Mouse (Mus musculus): ENCODE measurements at regions not wholly inside any gene's neighbourhood (a gene's known extent, or its start where the extent isn't known, plus 50 kb on each side); places are given as distances from the start of the nearest gene placed in this dataset.
A peak's percentile ranks its signal among the peaks of the same experiment; 100 is the strongest.

DNA sequence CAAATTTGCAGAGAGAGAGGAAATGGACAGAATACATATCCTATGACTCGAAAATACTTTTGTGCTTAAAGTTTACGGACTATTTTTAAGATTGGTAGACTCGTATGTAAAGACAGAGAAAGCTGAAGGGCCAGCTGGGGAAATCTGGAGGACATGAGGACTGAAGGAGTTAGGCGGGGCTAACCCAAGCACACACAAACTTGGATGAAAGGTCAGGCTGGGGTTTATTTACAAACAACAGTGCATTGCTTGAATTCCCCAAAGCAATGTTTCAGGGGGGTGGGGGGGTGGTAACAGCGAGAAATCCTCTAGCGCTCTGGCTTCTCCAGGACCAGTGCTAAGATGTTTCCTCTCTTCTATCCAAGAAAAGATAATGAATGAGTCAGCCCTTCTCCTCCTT is 68.3 kb downstream of the Ptger2 start:
- peak in 1 of 2 experiments; percentile 44 for DNase-seq

DNA sequence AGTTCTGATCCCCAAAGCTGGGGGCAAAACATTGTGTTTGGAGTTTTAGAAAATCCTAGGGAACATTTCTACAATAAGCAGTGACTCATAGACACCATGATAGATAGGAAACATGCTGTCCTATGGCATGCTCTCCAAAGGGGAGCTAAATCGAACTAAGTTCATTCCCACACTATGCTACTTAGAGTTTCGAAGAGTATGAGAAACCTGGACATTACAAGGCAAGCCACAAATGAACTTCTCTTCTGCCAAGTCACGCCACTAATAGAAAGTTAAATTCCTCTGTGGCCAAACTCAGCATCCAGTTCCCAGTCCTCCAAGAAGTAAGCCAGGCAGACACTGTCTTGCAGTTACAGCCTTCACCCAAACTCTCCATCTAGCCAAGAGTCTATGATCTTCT is 73.7 kb downstream of the Ptger2 start:
- DNase-seq = no peak

DNA sequence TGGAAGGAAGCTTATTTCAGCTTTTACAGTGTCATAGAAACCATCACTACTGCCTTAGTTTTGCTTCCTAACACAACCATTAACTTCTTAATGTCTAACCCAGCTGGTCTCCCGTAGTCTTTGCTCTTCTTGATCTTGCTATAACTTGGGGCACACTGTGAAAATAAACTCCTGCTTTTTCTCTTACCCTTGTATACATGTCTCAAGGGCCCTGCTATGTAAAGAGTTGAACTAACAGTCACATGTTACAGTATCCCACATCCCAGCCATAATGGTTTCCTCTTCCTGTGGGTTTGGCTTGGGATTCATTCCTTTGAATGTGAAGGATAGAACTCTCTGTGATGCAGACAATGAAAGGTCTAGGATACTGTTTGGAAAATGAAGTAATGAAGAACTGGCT is 76.5 kb downstream of the Ptger2 start:
- no peak for DNase-seq

DNA sequence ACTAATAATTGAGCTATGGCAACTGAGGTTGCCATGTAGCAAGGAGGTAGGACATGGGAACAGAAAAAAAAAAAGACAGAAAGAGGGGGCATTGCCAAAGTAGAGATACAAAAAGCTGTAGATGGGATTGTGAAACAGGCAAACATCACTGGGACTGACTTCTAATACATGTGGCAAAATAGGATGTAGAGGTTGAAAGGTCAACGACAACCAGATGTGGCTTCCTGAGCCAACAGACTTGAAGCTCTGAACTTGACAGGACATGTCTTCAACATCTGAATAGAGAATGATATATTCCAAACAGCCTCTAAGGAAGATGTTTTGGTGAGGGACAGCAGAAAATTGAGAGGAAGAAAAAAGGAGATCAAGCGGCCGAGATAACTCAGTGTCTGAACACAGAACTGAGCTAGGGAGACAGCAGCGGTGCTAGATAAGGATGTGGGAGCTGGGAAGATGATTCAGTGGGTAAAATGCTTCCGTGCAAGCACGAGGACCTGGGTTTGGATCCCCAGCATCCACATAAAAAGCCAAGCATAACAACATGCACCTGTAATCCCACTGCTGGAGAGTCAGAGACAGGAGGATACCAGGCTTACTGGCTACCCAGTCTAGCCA is 81.7 kb downstream of the Ptger2 start:
- DNase-seq = no peak

DNA sequence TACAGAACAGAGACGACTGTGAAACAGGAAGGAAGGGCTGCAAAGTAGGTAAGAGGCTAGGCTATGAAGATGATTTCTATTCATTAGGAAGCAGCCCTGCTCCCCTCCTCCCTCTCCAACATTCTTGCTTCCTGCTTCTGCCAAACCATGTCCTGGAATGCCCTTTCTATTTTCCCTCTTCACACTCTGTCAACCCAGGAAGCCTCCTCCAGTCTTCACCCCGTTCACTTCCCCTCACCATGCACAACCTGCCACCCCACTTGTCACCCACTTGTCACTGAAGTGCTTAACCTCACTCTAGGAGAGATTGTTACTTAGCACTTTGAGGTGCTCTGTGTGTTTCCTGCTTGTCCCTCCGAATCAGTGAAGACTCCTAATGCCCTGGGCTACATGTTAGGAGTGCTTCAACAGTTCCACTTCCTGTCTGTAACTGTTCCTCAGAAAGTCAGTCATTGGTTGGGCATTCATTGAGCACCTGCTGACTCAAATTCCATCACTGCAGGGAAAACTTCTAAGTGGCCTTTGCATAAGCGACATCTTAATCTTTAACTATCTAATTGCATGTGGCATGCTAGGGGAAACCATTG is 87.0 kb downstream of the Ptger2 start:
- DNase-seq = peak; percentile 42 to 48

DNA sequence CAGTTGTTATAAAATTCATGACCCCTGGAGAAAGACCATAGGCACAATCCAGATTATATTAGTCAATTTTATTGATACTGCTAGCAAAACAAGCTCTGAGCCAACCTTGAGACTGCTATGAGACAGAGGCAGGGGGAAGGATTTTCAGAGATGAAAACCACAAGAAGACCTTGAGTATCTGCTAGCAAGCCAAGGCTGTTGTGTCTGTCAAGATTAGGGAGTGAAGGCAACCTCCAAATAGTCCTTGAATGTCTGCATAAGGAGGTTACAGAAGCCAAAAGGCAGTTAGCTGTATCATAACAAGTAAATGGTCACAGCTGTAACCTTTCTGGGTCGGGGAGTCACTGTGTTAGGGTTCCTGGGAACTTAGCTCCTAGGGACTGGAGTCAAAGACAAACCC is 89.2 kb downstream of the Ptger2 start:
- DNase-seq = no peak

DNA sequence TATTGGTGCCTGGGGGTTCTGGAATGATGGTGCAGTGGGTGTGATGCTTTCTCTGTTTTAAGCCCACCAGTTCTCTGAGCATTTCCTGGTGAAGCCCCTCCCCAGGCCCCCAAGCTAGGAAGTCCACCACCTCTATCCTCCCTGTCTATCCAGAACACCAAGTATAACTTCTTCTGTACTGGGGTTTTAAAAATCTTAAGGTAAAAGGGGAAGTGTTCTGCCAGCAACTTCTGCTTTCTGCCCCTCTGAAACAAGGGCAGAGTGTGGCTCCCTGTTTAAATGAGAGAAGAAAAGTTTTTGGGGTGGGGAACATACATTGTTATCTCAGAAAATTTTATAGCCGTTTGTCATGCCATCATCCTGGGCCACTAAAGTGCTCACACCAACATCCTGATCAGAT is 91.8 kb downstream of the Ptger2 start:
- DNase-seq = peak in 1 of 2 experiments; percentile 15

DNA sequence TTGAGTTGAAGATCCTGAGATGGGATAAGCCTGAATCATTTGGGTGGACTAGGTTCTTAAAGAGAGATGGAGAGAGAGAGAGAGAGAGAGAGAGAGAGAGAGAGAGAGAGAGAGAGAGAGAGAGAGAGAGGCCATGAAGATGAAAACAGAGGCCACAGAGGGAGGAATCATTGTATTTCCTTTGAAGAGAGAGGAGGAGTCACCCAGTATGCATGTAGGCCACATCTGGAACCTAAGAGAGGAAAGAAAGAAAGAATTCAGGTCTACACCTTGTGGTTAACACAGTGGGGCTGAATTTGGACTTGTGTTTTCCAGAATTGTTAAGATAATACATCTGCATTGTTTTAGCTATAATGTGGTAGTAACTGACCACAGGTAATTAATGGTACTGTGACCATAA is 92.2 kb downstream of the Ptger2 start:
- DNase-seq = no peak

DNA sequence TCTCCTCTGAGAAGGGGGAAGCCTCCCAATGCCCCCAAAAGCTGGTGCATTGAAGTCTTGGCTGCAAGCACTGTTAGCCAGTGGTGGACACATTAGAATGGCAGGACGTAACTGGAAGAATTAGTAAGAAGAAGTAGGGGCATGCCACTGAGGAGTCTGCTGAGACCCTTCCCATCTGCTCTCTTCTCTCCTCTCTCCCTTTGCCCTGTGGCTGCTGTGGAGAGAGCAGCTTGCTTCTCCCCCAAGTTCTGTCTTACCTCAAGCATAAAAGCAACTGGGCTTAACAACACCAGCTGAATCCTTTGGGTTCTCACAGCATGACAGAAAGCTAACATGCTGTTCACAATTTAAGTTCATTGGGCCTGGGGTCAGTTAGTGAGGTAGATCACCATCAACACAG is 95.1 kb downstream of the Ptger2 start:
- no peak for DNase-seq
